Mouse (Mus musculus) gastrocnemius, postnatal 25 days (tissue): Measurements from ENCODE around the gene Lmln. TPM values are rescaled to one million over a fixed set of nuclear protein-coding genes. Genes with fewer than 3 reads are reported as not detected.
"Not testable (repeated sequence)": the region's sequence is repeated elsewhere in the genome, so short reads cannot be mapped to it uniquely, and the experiment has no call there.

Source experiments
- DNase-seq: peaks from one replicate; pipeline ENCODE4 v3.0.0; 2022
- total RNA-seq, 2 experiments: library from RNA; stranded (reverse); gene quantifications; 1 replicate in 1 of 2; 2 replicates in 1 of 2; pipeline ENCODE4 v1.2.3; 2021

The Lmln gene
- total RNA-seq, 2 experiments from 2014 or later: 1.8 to 2.6 TPM

- DNase-seq: no peak
Measured at GRCm38 (mm10) chr16:33135167-33135566, 72.8 kb downstream of the Lmln start.

- DNase-seq: not testable (repeated sequence)
Measured at GRCm38 (mm10) chr16:33139061-33139460, 76.7 kb downstream of the Lmln start.

GRCm38 (mm10) chr16:33141758-33142280 lies 79.5 kb downstream of the Lmln start:
- DNase-seq: no peak

GRCm38 (mm10) chr16:33143452-33143851 lies 81.1 kb downstream of the Lmln start:
- no peak for DNase-seq

GRCm38 (mm10) chr16:33146185-33146584 lies 83.9 kb downstream of the Lmln start:
- DNase-seq: no peak

GRCm38 (mm10) chr16:33148135-33148534 lies 85.8 kb downstream of the Lmln start:
- DNase-seq: no peak

- DNase-seq: not testable (repeated sequence)
Measured at GRCm38 (mm10) chr16:33150875-33151274, 88.6 kb downstream of the Lmln start.

GRCm38 (mm10) chr16:33151558-33151957 lies 89.2 kb downstream of the Lmln start:
- no peak for DNase-seq

- DNase-seq: no peak
Measured at GRCm38 (mm10) chr16:33154992-33155391, 92.7 kb downstream of the Lmln start.

- DNase-seq: no peak
Measured at GRCm38 (mm10) chr16:33158006-33158405, 95.7 kb downstream of the Lmln start.

GRCm38 (mm10) chr16:33158590-33159071 lies 96.3 kb downstream of the Lmln start:
- DNase-seq: no peak

- no peak for DNase-seq
Measured at GRCm38 (mm10) chr16:33159363-33159762, 97.0 kb downstream of the Lmln start.

- no peak for DNase-seq
Measured at GRCm38 (mm10) chr16:33163330-33164090, 101.2 kb downstream of the Lmln start.

- not testable (repeated sequence) for DNase-seq
Measured at GRCm38 (mm10) chr16:33166284-33166683, 104.0 kb downstream of the Lmln start.

GRCm38 (mm10) chr16:33167537-33167936 lies 105.2 kb downstream of the Lmln start:
- no peak for DNase-seq

- DNase-seq: no peak
Measured at GRCm38 (mm10) chr16:33169471-33170034, 107.2 kb downstream of the Lmln start.

- DNase-seq: no peak
Measured at GRCm38 (mm10) chr16:33170716-33171587, 108.6 kb downstream of the Lmln start.

GRCm38 (mm10) chr16:33171800-33172199 lies 109.5 kb downstream of the Lmln start:
- DNase-seq: no peak

GRCm38 (mm10) chr16:33173151-33173550 lies 110.8 kb downstream of the Lmln start:
- DNase-seq: no peak

GRCm38 (mm10) chr16:33174695-33175094 lies 112.4 kb downstream of the Lmln start:
- DNase-seq: no peak

GRCm38 (mm10) chr16:33176831-33177230 lies 114.5 kb downstream of the Lmln start:
- not testable (repeated sequence) for DNase-seq
